Mouse (Mus musculus) left cerebral cortex, adult 8-10 months (tissue): Measurements from ENCODE around the gene Baat. TPM values are rescaled to one million over a fixed set of nuclear protein-coding genes. Genes with fewer than 3 reads are reported as not detected.
"Not testable (repeated sequence)": the region's sequence is repeated elsewhere in the genome, so short reads cannot be mapped to it uniquely, and the experiment has no call there.

Source experiments
- DNase-seq, 2 experiments: peaks; one replicate each; pipeline ENCODE4 v3.0.0; 2022; ENCODE audit warnings: low spot score in 2 of 2
- total RNA-seq, 4 experiments: library from RNA; stranded (reverse); gene quantifications; 2 replicates each; pipeline ENCODE4 v1.2.4; 2022

Baat gene
- total RNA-seq = under 1 TPM in 3 of 4 experiments, not detected in 1; 0.19 to 0.27 (median 0.24) TPM

DNA sequence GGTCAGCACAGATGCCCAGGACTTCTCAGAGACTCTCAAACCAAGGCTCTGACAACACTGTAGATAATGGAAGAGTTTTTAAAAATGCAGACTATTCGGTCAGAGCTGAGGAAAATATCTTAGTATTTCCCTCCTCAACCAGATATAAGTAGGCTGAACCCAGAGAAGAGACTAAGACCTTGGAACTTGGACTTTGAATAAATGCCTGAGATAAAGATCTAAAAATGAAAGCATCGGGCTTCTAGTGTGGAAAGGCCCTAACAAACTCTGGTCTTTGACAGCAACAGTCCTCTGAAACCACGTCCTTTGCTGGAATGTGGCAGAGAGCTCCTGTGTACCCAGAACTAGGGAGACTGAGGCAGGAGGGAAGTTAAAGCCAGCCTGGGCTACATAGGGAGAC, at the start of gene Baat:
Gene Baat (minus strand): TSS at position 172 of the 400 bp plus-strand sequence.
- DNase-seq = no peak

DNA sequence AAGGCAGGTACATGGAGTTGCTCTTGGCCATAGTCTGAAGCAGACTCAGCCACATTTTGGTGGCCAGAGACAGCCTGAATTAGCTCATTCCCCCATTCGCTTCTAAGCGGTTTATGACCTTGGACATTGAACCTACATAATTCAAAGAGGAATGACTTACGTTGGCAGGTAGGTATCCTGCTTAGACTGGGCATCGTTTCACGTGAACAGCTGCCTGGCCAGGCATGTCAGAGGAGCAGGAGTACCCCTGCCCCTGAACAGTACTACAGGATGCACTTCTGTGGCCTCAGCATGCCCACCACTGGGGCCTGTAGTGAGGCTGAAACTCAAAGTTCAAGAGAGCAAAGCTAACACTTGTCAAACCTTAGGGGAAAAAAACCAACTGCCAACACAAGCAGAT, 47.0 kb upstream of the Baat start:
- DNase-seq = no peak

DNA sequence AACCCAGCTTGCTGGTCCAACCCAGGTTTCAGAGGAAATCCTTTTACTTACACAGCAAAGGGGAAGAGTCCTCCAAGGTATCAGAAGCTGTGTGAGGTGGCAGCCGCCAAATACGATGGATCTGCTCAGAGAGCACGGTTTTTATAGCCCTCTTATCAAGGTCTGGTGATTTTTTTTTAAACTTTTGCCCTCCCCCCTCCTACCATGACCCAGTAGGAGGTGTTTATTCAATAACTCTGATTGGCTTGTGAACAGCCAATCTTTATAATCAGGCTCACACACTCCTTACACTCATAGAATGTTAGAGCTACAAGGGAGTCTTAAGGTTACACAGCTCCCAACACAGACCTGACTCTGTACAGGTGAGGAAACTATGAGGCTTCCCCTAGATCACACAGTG, 43.0 kb upstream of the Baat start, which contains the start of gene Aldob:
Gene Aldob (minus strand): TSS at position 164 of the 400 bp plus-strand sequence.
- no peak for DNase-seq

DNA sequence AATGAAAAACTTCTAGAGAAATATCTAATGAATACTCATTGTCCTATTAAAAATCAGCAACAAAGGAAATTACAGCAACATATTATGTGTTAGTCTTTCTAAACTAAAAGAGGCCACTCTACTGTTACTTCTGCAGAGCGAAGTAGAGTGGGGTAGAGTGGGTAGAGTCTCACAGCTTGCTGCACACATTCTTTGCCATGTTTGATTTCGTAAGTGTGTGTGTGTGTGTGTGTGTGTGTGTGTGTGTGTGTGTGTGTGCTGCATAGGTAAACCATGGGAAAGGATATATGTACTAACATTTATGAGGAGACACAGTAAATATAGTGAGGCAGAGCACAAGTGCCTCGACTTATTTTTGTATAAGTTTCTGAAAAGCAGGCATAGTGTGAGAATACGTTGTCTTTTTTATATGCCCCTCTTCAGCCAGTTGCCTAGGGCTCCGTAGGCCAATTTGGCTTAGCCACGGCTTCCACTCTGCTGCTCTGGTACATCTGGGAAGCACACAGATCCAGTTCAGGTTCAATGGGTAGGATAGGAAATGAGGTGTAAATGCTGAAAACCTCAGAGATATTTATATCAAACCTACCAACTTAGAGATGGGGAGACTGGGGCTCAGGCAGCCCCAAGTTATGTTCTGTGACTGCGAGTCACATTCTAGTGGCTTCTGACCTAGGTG, 41.3 kb upstream of the Baat start:
- DNase-seq = no peak

DNA sequence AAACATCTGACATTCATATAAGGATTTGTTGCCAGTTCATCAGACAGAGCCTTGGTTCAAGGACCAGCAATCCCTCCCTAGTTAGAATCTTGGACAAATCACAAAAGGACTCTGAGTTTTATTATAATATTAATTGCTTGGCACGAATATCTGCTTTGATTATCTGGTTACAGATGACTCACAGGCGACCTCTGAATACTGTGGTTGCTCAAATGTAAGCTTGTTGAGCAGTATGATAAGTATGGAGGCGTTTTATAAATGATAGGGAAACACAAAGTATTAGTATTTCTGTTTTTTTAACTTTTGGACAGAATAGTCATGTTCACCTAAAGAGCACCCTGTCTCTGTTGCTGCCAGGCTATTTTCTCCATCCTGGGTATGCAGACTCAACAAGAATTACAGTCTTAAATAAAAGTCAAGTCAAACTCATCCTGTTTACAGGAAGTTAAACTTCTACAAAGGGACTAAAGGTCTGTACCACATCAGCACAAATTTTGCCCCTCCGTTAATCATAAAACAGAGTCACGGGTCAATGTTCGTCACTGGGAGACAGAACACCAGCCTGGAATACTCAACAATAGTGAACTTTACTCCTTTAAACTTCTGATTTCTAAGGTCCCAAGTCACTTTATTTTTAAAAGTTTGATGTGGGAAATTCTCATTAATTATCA, 40.7 kb upstream of the Baat start:
- no peak for DNase-seq

DNA sequence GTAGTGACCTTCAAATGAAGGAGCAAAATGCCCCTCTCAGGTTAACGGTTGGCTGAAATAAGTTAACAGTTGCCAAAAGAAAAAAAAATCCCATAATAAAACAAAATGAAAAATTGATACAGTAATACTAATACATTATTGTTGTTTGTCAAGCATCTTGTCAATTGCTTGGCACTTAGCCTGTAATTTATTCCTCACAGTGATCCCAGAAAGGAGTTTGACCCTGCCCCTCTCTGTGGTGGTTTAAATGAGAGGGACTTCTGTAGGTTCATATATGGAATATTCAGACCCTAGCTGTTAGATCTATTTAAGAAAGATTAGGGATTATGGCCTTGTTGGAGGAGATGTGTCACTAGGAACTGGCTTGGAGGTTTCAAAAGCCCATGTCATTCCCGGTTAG, 39.7 kb upstream of the Baat start:
- DNase-seq = no peak

- DNase-seq = no peak
These were observed 34.6 kb upstream of the Baat start for GRCm38 (mm10) chr4:49540966-49541365.

DNA sequence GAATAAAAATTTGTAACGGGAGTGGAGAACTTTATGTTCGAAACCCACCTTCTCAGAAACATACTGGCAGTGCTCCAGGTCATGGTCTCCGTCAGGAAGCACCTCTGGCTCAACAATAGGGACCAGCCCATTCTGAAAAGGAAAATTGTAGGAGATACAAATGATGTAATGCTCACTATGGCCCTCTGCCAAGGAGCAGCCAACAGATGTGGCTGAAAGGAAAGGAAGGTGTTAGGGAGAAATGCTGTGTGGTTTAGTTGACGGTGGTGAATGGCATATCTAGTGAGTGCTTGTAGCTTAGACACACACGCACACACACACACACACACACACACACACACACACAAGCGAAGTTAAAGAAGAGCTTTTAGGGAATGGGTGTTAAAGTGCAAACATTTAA, 33.3 kb upstream of the Baat start:
- no peak for DNase-seq

GRCm38 (mm10) chr4:49536671-49537070, 30.3 kb upstream of the Baat start:
- DNase-seq = no peak

DNA sequence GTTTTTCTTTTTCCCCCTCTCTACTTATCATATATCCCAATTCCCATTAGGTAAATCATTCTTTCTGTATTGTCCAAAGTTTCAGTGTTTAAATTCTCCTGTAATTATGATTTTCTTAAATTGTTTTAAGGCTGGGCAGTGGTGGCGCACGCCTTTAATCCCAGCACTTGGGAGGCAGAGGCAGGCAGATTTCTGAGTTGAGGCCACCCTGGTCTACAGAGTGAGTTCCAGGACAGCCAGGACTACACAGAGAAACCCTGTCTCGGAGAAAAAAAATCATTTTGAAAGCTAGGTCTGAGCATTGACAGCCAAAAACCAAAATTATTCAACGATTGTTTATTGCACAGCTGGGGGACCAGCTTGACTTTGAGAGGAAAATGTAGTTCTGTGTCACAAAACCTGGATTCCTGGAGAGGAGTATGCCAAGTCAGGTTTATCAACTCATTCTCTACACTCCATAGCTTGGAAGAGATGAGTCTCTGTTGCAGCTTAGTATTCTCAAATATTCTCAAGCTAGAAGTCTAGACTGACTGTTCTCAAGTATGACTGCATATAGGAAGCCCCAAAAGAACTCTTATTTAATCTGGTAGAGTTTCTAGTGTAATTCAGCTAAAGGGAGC, 29.4 kb upstream of the Baat start:
- DNase-seq = no peak

GRCm38 (mm10) chr4:49535036-49535435, 28.7 kb upstream of the Baat start:
- DNase-seq = no peak

GRCm38 (mm10) chr4:49522576-49522975, 16.2 kb upstream of the Baat start:
- peak; percentile 66 to 88 for DNase-seq

DNA sequence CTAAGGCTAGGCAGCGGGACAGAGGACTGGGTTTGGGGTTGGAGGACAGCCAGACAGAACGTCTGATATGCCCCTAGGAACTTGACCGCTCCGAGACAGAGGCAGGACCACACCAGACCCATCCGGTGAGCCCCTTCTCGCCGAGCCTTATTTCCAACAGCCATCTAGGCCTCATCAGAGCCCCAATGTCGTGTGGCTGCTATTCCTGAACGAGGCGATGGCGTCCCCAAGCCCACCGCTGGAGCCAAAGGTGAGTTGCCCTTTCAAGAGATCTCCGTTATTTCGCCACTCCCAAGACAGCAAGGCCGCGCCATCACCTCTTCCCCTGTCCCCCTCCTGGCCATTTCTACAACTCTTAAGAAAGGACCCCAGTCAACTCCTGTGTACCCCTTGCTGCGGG, 15.0 kb upstream of the Baat start:
- DNase-seq = no peak

- DNase-seq = peak; percentile 85 to 97
These were observed 14.4 kb upstream of the Baat start, which contains the start of the genes Mrpl50 and Zfp189 for GRCm38 (mm10) chr4:49520572-49521340. Gene Mrpl50, minus strand, starts transcription at chr4:49521093. Gene Zfp189, plus strand, starts transcription at chr4:49521176.

GRCm38 (mm10) chr4:49519476-49519875, 13.1 kb upstream of the Baat start:
- DNase-seq = no peak

GRCm38 (mm10) chr4:49514441-49514840, 8.1 kb upstream of the Baat start:
- DNase-seq = no peak

- no peak for DNase-seq
These were observed 6.3 kb upstream of the Baat start for GRCm38 (mm10) chr4:49512636-49513035.

GRCm38 (mm10) chr4:49510236-49510835, 4.0 kb upstream of the Baat start:
- DNase-seq = not testable (repeated sequence)

DNA sequence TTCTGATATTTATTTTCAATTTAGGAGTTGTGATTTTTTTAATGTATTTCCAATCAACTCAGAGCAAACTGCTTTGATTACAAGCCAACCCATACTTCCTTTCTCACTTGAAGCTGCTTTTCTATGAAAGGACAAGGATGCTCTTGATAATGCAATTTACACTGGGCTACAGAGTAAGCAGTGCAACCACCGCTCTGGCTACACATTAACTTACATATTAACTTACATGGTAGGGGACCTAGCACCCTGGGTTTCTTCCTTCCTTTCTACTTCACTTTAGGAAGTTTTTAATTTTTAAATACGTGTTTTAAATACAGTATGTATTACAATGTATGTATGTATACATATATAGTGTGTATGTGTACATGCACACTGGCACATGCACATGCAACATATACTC, 2.8 kb upstream of the Baat start:
- no peak for DNase-seq

- DNase-seq = no peak
These were observed 2.8 kb downstream of the Baat start for GRCm38 (mm10) chr4:49503563-49503962.

GRCm38 (mm10) chr4:49485934-49486650, 20.3 kb downstream of the Baat start:
- DNase-seq = not testable (repeated sequence)
